Mouse (Mus musculus) embryonic facial prominence, embryonic 15.5 days (tissue): Measurements from ENCODE around the gene Gm21409. TPM values are rescaled to one million over a fixed set of nuclear protein-coding genes. Genes with fewer than 3 reads are reported as not detected.
"Not testable (repeated sequence)": the region's sequence is repeated elsewhere in the genome, so short reads cannot be mapped to it uniquely, and the experiment has no call there.

Source experiments
- ATAC-seq: fragments of 200-750 bp; cut with Nextera tagmentation; 2 replicates; pipeline ENCODE4 v1.8.0; 2017; ENCODE audit warnings: low read depth, moderate TSS enrichment; ENCODE audit not compliant: insufficient number of reproducible peaks, low FRiP score, low TSS enrichment
- H3K27ac ChIP-seq: fragments of 300-500 bp; sonication (generic); replicated peaks from 2 replicates; pipeline ENCODE4 v1.5.1; 2015; ENCODE audit warnings: mild to moderate bottlenecking, inconsistent platforms
- H3K27me3 ChIP-seq: fragments of 300-500 bp; sonication (generic); 2 replicates; pipeline ENCODE4 v1.6.1; 2015; ENCODE audit warnings: inconsistent platforms
- H3K36me3 ChIP-seq: fragments of 300-500 bp; sonication (generic); 2 replicates; pipeline ENCODE4 v1.6.1; 2015; ENCODE audit warnings: mild to moderate bottlenecking, inconsistent platforms
- H3K4me1 ChIP-seq: fragments of 300-500 bp; sonication (generic); 2 replicates; pipeline ENCODE4 v1.6.1; 2015; ENCODE audit warnings: inconsistent platforms
- H3K4me2 ChIP-seq: fragments of 300-500 bp; sonication (generic); replicated peaks from 2 replicates; pipeline ENCODE4 v1.6.1; 2015; ENCODE audit warnings: mild to moderate bottlenecking, inconsistent platforms
- H3K4me3 ChIP-seq: fragments of 300-500 bp; sonication (generic); replicated peaks from 2 replicates; pipeline ENCODE4 v1.5.1; 2015; ENCODE audit warnings: mild to moderate bottlenecking, inconsistent platforms
- H3K9ac ChIP-seq: fragments of 300-500 bp; sonication (generic); 2 replicates; pipeline ENCODE4 v1.6.1; 2015; ENCODE audit warnings: inconsistent platforms
- H3K9me3 ChIP-seq: fragments of 300-500 bp; sonication (generic); replicated peaks from 2 replicates; pipeline ENCODE4 v1.6.1; 2016; ENCODE audit warnings: inconsistent platforms
- WGBS: fragments of 180-500 bp; shearing (Covaris S2); methylation state at CpG from one replicate; pipeline ENCODE4 v1.1.7; 2015; 5-methylcytosine and 5-hydroxymethylcytosine counted together
- polyA plus RNA-seq: library from polyadenylated mRNA; unstranded; fragments of >200 nt; fragmentation: Nextera tagmentation; extraction: Ambion mirVana; gene quantifications from 2 replicates; pipeline ENCODE4 v1.2.1, GENCODE M21; 2015

The Gm21409 gene
- polyA plus RNA-seq: not detected in 2 replicates

DNA sequence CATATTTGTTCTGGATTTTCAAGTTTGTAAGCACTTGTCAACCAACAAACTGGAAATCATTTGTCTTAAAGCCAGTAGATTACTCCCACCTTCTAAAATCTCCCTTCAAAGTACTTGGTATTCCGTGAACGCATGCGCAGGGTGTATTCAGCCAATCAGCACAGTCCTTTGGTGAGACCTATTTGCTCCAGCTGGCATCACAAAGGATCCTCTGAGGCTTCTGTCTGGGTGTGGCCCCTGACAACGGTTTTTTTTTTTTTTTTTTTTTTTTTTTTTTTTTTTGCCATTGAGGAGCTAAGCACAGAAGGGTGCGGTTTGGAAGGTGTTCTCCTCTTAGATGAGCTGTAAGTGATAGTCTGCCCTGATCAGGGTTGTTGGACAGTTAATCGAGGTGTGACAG lies at the start of gene Gm21409:
Gene Gm21409 (plus strand): TSS at position 301 of the 400 bp plus-strand sequence.
- H3K36me3 ChIP-seq, H3K27ac ChIP-seq, H3K9me3 ChIP-seq, H3K4me2 ChIP-seq, H3K4me1 ChIP-seq, ATAC-seq, H3K4me3 ChIP-seq, H3K9ac ChIP-seq, H3K27me3 ChIP-seq: not testable (repeated sequence)
- WGBS: no CpG with 5 or more reads among the region's 6 CpGs

Other genes starting within 250 kb of the Gm21409 start
- not detected in 2 replicates for gene Gm21394, start 181.8 kb upstream of the Gm21409 start, polyA plus RNA-seq